Mouse (Mus musculus) kidney, embryonic 16.5 days (tissue): Measurements from ENCODE around the gene Cd3eap. TPM values are rescaled to one million over a fixed set of nuclear protein-coding genes. Genes with fewer than 3 reads are reported as not detected.

Source experiments
- ATAC-seq: fragments of 200-750 bp; cut with Nextera tagmentation; 2 replicates; pipeline ENCODE4 v1.8.0; 2017; ENCODE audit warnings: moderate TSS enrichment; ENCODE audit not compliant: low FRiP score, low TSS enrichment
- H3K27ac ChIP-seq: fragments of 300-500 bp; sonication (generic); 2 replicates; pipeline ENCODE4 v1.5.1; 2014; ENCODE audit warnings: low read length
- H3K27me3 ChIP-seq: fragments of 300-500 bp; sonication (generic); 2 replicates; pipeline ENCODE4 v1.6.1; 2014; ENCODE audit warnings: low read length, control low read depth, mixed read lengths; ENCODE audit not compliant: insufficient read depth
- H3K36me3 ChIP-seq: fragments of 300-500 bp; sonication (generic); 2 replicates; pipeline ENCODE4 v1.6.1; 2014; ENCODE audit warnings: low read length, control low read depth, mixed read lengths; ENCODE audit not compliant: insufficient read depth
- H3K4me1 ChIP-seq: fragments of 300-500 bp; sonication (generic); 2 replicates; pipeline ENCODE4 v1.6.1; 2014; ENCODE audit warnings: low read length, control low read depth, mixed read lengths; ENCODE audit not compliant: insufficient read depth
- H3K4me2 ChIP-seq: fragments of 300-500 bp; sonication (generic); replicated peaks from 2 replicates; pipeline ENCODE4 v1.6.1; 2014; ENCODE audit warnings: low read depth, low read length
- H3K4me3 ChIP-seq: fragments of 300-500 bp; sonication (generic); 2 replicates; pipeline ENCODE4 v1.5.1; 2014; ENCODE audit warnings: mild to moderate bottlenecking, low read length
- H3K9ac ChIP-seq: fragments of 300-500 bp; sonication (generic); replicated peaks from 2 replicates; pipeline ENCODE4 v1.6.1; 2014; ENCODE audit warnings: low read length
- H3K9me3 ChIP-seq: fragments of 300-500 bp; sonication (generic); 2 replicates; pipeline ENCODE4 v1.6.1; 2016; ENCODE audit warnings: low read length, control low read depth
- WGBS: fragments of 180-500 bp; shearing (Covaris S2); extraction: QIAGEN DNeasy Blood & Tissue Kit; methylation state at CpG from one replicate; pipeline ENCODE4 v1.1.7; 2014; 5-methylcytosine and 5-hydroxymethylcytosine counted together
- polyA plus RNA-seq: library from polyadenylated mRNA; unstranded; fragments of >200 nt; fragmentation: Nextera tagmentation; extraction: Ambion mirVana; gene quantifications from 2 replicates; pipeline ENCODE4 v1.2.1, GENCODE M21; 2015

Cd3eap gene
- polyA plus RNA-seq = 25.0 and 27.7 TPM in 2 replicates

GRCm38 (mm10) chr7:19359299-19359891 lies at the start of gene Cd3eap, which contains the start of gene Ppp1r13l:
Cd3eap (minus strand) TSS chr7:19359483.
Ppp1r13l (plus strand) TSS chr7:19359749.
- Histone ChIP-seq H3K36me3 (peaks cover 30% of the 10 kb centered on the region), H3K9ac (peak within 1 kb of the TSS; percentile 78), H3K4me1 (peaks cover 28% of the 10 kb centered on the region), H3K27me3 (no peaks in the 10 kb centered on the region), H3K4me2 (peak within 1 kb of the TSS; percentile 98), H3K27ac (peak within 1 kb of the TSS; percentile 36), H3K4me3 (peak within 1 kb of the TSS; percentile 75), H3K9me3 (no peaks in the 10 kb centered on the region)
- under 1% methylated on average over 31 of the region's 31 CpGs for whole genome bisulfite sequencing
- ATAC-seq = peak; percentile 61

- ATAC-seq = peak; percentile 46; the same call in 1 of the 2 replicates
- H3K4me2 ChIP-seq = peak overlapping the region; percentile 47
- peaks cover 30% of the 10 kb centered on the region for H3K27me3 ChIP-seq
- H3K9ac ChIP-seq = 0 out of 2 replicates have a peak overlapping the region, but pooled peaks have one; percentile 42
- no peaks in the 10 kb centered on the region for H3K36me3 ChIP-seq
- WGBS = 2% methylated on average over 19 of the region's 19 CpGs
- H3K27ac ChIP-seq = no peak overlapping the region
- peaks cover 9% of the 10 kb centered on the region for H3K4me1 ChIP-seq
- H3K9me3 ChIP-seq = peaks cover 7% of the 10 kb centered on the region
- H3K4me3 ChIP-seq = no peak overlapping the region
These were observed 46.1 kb upstream of the Cd3eap start for GRCm38 (mm10) chr7:19405417-19405816.

GRCm38 (mm10) chr7:19404476-19404875 lies 45.2 kb upstream of the Cd3eap start, which contains the start of gene Ckm:
Ckm (plus strand) TSS chr7:19404776.
- Histone ChIP-seq H3K27me3 (peaks cover 30% of the 10 kb centered on the region), H3K4me2 (peak within 1 kb of the TSS; percentile 90), H3K4me1 (peaks cover 12% of the 10 kb centered on the region), H3K27ac (no peak within 1 kb of the TSS), H3K36me3 (no peaks in the 10 kb centered on the region), H3K4me3 (peak within 1 kb of the TSS; percentile 65), H3K9ac (peak within 1 kb of the TSS; percentile 64), H3K9me3 (peaks cover 7% of the 10 kb centered on the region)
- WGBS = 47% methylated on average over 7 of the region's 7 CpGs
- ATAC-seq = no peak

- under 1% methylated on average over 62 of the region's 62 CpGs for WGBS
These were observed 44.5 kb upstream of the Cd3eap start, which contains the start of gene Klc3 for GRCm38 (mm10) chr7:19403731-19404296. Klc3 (minus strand) TSS chr7:19404104.

GRCm38 (mm10) chr7:19402535-19403112 lies 43.3 kb upstream of the Cd3eap start:
- H3K4me3 ChIP-seq = no peak overlapping the region
- H3K27ac ChIP-seq = no peak overlapping the region
- no peak overlapping the region for H3K4me2 ChIP-seq
- no peaks in the 10 kb centered on the region for H3K36me3 ChIP-seq
- H3K4me1 ChIP-seq = peaks cover 16% of the 10 kb centered on the region
- H3K9me3 ChIP-seq = peaks cover 7% of the 10 kb centered on the region
- peaks cover 30% of the 10 kb centered on the region for H3K27me3 ChIP-seq
- no peak for ATAC-seq
- no peak overlapping the region for H3K9ac ChIP-seq
- WGBS = 86% methylated on average over 9 of the region's 9 CpGs

More at GRCm38 (mm10) chr7:19403731-19404296, 44.5 kb upstream of the Cd3eap start, which contains the start of gene Klc3:
- Histone ChIP-seq H3K4me1 (peaks cover 16% of the 10 kb centered on the region), H3K4me2 (peak within 1 kb of the TSS; percentile 90), H3K4me3 (peak within 1 kb of the TSS; percentile 65), H3K27me3 (peaks cover 30% of the 10 kb centered on the region), H3K27ac (no peak within 1 kb of the TSS), H3K9ac (peak within 1 kb of the TSS; percentile 64), H3K9me3 (peaks cover 7% of the 10 kb centered on the region), H3K36me3 (no peaks in the 10 kb centered on the region)
- peak; percentile 75 for ATAC-seq

- Histone ChIP-seq H3K27ac (no peak overlapping the region), H3K36me3 (peaks cover under 1% of the 10 kb centered on the region; the same call in 1 of the 2 replicates)
These were observed 41.7 kb upstream of the Cd3eap start for GRCm38 (mm10) chr7:19400946-19401345.

GRCm38 (mm10) chr7:19399496-19400280 lies 40.4 kb upstream of the Cd3eap start:
- H3K27me3 ChIP-seq = peaks cover 24% of the 10 kb centered on the region
- WGBS = 1% methylated on average over 25 of the region's 27 CpGs
- H3K4me1 ChIP-seq = peaks cover 16% of the 10 kb centered on the region
- peaks cover 13% of the 10 kb centered on the region; the same call in 1 of the 2 replicates for H3K36me3 ChIP-seq
- H3K4me3 ChIP-seq = peak overlapping the region; percentile 47
- peak overlapping the region; percentile 55 for H3K9ac ChIP-seq
- ATAC-seq = peak; percentile 40; the same call in 1 of the 2 replicates
- H3K9me3 ChIP-seq = peaks cover 7% of the 10 kb centered on the region
- H3K4me2 ChIP-seq = peak overlapping the region; percentile 75
- no peak overlapping the region for H3K27ac ChIP-seq

More at GRCm38 (mm10) chr7:19400946-19401345, 41.7 kb upstream of the Cd3eap start:
- 83% methylated on average over 4 of the region's 4 CpGs for WGBS
- peaks cover 7% of the 10 kb centered on the region for H3K9me3 ChIP-seq
- H3K4me3 ChIP-seq = no peak overlapping the region
- peaks cover 16% of the 10 kb centered on the region for H3K4me1 ChIP-seq
- H3K27me3 ChIP-seq = peaks cover 30% of the 10 kb centered on the region
- no peak overlapping the region for H3K9ac ChIP-seq
- ATAC-seq = no peak
- H3K4me2 ChIP-seq = no peak overlapping the region

GRCm38 (mm10) chr7:19394484-19394883 lies 35.2 kb upstream of the Cd3eap start:
- Histone ChIP-seq H3K4me3 (no peak overlapping the region), H3K4me2 (no peak overlapping the region), H3K9me3 (no peaks in the 10 kb centered on the region), H3K4me1 (peaks cover 4% of the 10 kb centered on the region), H3K36me3 (peaks cover 62% of the 10 kb centered on the region), H3K27me3 (no peaks in the 10 kb centered on the region), H3K9ac (no peak overlapping the region), H3K27ac (no peak overlapping the region)
- WGBS = 86% methylated on average over 8 of the region's 8 CpGs
- ATAC-seq = no peak

GRCm38 (mm10) chr7:19388699-19389413 lies 29.6 kb upstream of the Cd3eap start:
- WGBS = 83% methylated on average over 10 of the region's 10 CpGs
- no peaks in the 10 kb centered on the region for H3K4me1 ChIP-seq

More at GRCm38 (mm10) chr7:19388699-19389413, 29.6 kb upstream of the Cd3eap start:
- Histone ChIP-seq H3K27me3 (no peaks in the 10 kb centered on the region), H3K36me3 (peaks cover 86% of the 10 kb centered on the region), H3K4me3 (no peak overlapping the region), H3K9me3 (no peaks in the 10 kb centered on the region), H3K9ac (no peak overlapping the region), H3K27ac (no peak overlapping the region), H3K4me2 (no peak overlapping the region)
- ATAC-seq = no peak
